Mouse (Mus musculus) intestine, embryonic 15.5 days (tissue): ENCODE measurements around the gene Pitpnm1. TPM values are rescaled to one million over a fixed set of nuclear protein-coding genes. Genes with fewer than 3 reads are reported as not detected.
A peak's percentile ranks its signal among the peaks of the same experiment; 100 is the strongest.

Experiments used
- ATAC-seq: fragments of 200-750 bp; cut with Nextera tagmentation; 2 replicates; pipeline ENCODE4 v1.8.0; 2017; ENCODE audit warnings: moderate TSS enrichment, moderate library complexity
- H3K27ac ChIP-seq: fragments of 300-500 bp; sonication (generic); 2 replicates; pipeline ENCODE4 v1.5.1; 2015; ENCODE audit warnings: mild to moderate bottlenecking, inconsistent platforms
- H3K27me3 ChIP-seq: fragments of 300-500 bp; sonication (generic); replicated peaks from 2 replicates; pipeline ENCODE4 v1.6.1; 2015; ENCODE audit warnings: inconsistent platforms
- H3K36me3 ChIP-seq: fragments of 300-500 bp; sonication (generic); 2 replicates; pipeline ENCODE4 v1.6.1; 2015; ENCODE audit warnings: inconsistent platforms
- H3K4me1 ChIP-seq: fragments of 300-500 bp; sonication (generic); replicated peaks from 2 replicates; pipeline ENCODE4 v1.6.1; 2015; ENCODE audit warnings: inconsistent platforms
- H3K4me2 ChIP-seq: fragments of 300-500 bp; sonication (generic); replicated peaks from 2 replicates; pipeline ENCODE4 v1.6.1; 2015; ENCODE audit warnings: mild to moderate bottlenecking, inconsistent platforms
- H3K4me3 ChIP-seq: fragments of 300-500 bp; sonication (generic); replicated peaks from 2 replicates; pipeline ENCODE4 v1.5.1; 2015; ENCODE audit warnings: inconsistent platforms
- H3K9ac ChIP-seq: fragments of 300-500 bp; sonication (generic); 2 replicates; pipeline ENCODE4 v1.6.1; 2015; ENCODE audit warnings: inconsistent platforms
- H3K9me3 ChIP-seq: fragments of 300-500 bp; sonication (generic); 2 replicates; pipeline ENCODE4 v1.6.1; 2016; ENCODE audit warnings: inconsistent platforms
- WGBS: fragments of 180-500 bp; shearing (Covaris S2); methylation state at CpG from one replicate; pipeline ENCODE4 v1.1.7; 2015; 5-methylcytosine and 5-hydroxymethylcytosine counted together
- polyA plus RNA-seq: library from polyadenylated mRNA; unstranded; fragments of >200 nt; fragmentation: Nextera tagmentation; extraction: Ambion mirVana; gene quantifications from 2 replicates; pipeline ENCODE4 v1.2.1, GENCODE M21; 2015

The Pitpnm1 gene
- polyA plus RNA-seq, 1 experiment from 2014 or later = 13.8 TPM

GRCm38 (mm10) chr19:4139446-4139845 lies 39.6 kb downstream of the Pitpnm1 start, which contains the start of gene Gpr152:
Gene Gpr152 (plus strand): TSS chr19:4139787.
- Histone ChIP-seq H3K36me3 (no peaks in the 10 kb centered on the region), H3K27me3 (no peaks in the 10 kb centered on the region), H3K9ac (no peak within 1 kb of the TSS), H3K27ac (no peak within 1 kb of the TSS), H3K4me3 (no peak within 1 kb of the TSS), H3K9me3 (no peaks in the 10 kb centered on the region), H3K4me1 (no peaks in the 10 kb centered on the region), H3K4me2 (no peak within 1 kb of the TSS)
- 82% methylated on average over 2 of the region's 2 CpGs for WGBS
- ATAC-seq = no peak

DNA sequence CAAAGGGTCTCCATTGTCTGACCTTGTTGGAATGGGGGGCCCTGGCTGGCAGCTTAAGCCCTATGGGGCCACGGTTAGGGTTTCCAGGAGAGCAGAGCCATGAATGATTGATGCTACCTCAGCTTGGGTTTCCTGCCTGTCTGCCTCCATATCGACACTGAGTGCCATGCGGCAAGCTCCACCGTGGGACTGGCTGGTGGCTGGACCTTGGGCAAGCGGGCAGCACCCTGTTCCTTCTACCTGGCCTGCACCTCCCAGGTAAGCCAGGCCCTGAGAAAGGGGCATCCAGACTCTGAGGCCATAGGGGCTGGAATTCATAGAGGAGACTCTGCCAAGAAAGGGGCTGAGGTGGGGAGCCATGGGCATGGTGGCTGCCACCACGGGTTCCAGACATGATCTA lies 40.3 kb downstream of the Pitpnm1 start:
- 81% methylated on average over 6 of the region's 6 CpGs for WGBS
- no peak for ATAC-seq
- H3K4me1 ChIP-seq = no peaks in the 10 kb centered on the region
- H3K4me3 ChIP-seq = no peak overlapping the region
- no peaks in the 10 kb centered on the region for H3K9me3 ChIP-seq
- H3K27me3 ChIP-seq = no peaks in the 10 kb centered on the region
- no peak overlapping the region for H3K27ac ChIP-seq
- H3K9ac ChIP-seq = no peak overlapping the region
- no peaks in the 10 kb centered on the region for H3K36me3 ChIP-seq
- no peak overlapping the region for H3K4me2 ChIP-seq

- ATAC-seq = no peak
- peaks cover 2% of the 10 kb centered on the region; the same call in 1 of the 2 replicates for H3K4me1 ChIP-seq
- no peak overlapping the region for H3K9ac ChIP-seq
- WGBS = 86% methylated on average over 18 of the region's 18 CpGs
- H3K27me3 ChIP-seq = no peaks in the 10 kb centered on the region
- H3K36me3 ChIP-seq = no peaks in the 10 kb centered on the region
- H3K27ac ChIP-seq = no peak overlapping the region
- H3K4me3 ChIP-seq = no peak overlapping the region
- H3K9me3 ChIP-seq = no peaks in the 10 kb centered on the region
- no peak overlapping the region for H3K4me2 ChIP-seq
These were observed 42.8 kb downstream of the Pitpnm1 start for GRCm38 (mm10) chr19:4142416-4143173.

DNA sequence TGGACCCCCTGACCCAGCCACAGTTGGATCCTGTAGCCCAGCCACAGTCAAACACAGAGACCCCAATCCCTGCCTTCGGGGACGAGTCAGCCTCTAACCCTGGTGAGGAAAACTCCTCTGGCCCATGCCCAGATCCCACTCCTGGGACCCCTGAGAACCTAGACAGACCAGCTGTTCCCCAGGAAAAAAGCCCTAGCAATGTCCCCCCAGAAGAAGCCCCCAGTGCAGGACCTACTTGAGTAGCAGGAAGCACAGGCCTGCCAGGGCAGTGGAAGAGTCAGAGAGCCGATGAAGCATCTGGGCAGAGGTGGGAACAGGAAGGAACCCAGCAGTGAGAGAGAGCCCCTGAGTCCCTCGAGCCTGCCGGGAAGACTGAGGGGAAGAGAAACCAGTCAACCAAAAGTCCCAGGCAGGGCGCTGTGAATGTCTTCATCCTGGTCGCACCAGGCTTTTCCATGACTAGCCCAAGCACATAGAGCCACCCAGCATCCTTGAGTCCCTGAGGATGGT lies 44.0 kb downstream of the Pitpnm1 start, which contains the start of gene Cabp4:
Cabp4 (minus strand) TSS at position 275 of the 510 bp plus-strand sequence.
- no peaks in the 10 kb centered on the region for H3K27me3 ChIP-seq
- no peak within 1 kb of the TSS for H3K27ac ChIP-seq
- no peaks in the 10 kb centered on the region for H3K9me3 ChIP-seq
- H3K4me2 ChIP-seq = no peak within 1 kb of the TSS
- H3K4me3 ChIP-seq = no peak within 1 kb of the TSS
- H3K4me1 ChIP-seq = peaks cover 6% of the 10 kb centered on the region
- H3K9ac ChIP-seq = no peak within 1 kb of the TSS
- no peaks in the 10 kb centered on the region for H3K36me3 ChIP-seq
- WGBS = 86% methylated on average over 7 of the region's 7 CpGs
- ATAC-seq = no peak

DNA sequence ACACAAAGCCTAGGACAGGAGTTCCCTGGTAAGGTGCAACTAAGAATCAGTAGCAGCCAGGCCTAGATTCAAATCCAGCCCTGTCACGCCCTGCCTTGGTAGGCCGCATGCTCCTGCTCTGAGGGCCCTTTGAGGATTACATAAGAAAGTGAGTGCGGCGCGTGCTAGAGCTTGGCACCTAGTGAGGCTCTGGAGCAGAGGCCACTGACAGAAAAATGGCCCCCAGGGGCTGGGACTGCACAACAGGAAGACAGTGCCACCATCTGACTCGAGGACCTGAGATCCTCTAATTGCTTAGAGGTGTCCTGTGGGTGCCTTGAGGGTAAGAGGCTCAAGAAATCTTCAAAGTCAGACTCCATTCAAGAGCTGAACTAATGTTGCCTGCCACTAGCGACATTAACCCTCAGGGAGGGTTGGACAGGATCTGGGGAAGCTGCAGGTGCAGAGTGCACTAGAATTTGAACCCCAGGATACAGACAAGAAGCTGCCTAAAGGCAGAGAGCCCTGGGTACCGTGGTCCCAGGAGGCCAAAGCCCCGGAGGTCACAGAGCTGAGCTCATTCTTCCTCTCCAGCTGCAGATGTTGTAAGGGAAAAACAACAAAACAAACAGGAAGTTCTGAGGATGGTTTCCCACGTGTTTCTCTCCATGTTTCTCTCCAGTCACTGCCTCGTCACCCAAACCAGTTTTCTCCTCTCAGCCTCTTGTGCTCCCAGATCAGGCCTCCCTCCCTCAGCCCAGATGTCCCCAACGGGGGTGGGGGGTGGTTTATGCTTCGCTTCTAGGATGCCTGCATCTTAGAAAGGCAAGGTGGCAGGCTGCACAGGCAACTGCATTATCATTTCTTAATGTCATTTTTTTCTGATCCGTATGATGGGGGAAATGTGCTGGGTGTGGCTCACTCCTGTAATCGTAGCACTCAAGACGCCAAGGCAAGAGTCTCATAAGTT lies 45.0 kb downstream of the Pitpnm1 start:
- no peak overlapping the region for H3K27ac ChIP-seq
- no peak for ATAC-seq
- H3K4me1 ChIP-seq = peaks cover 15% of the 10 kb centered on the region

GRCm38 (mm10) chr19:4145936-4146335 lies 46.1 kb downstream of the Pitpnm1 start:
- WGBS = 86% methylated on average over 5 of the region's 5 CpGs
- H3K27ac ChIP-seq = no peak overlapping the region
- no peak overlapping the region for H3K9ac ChIP-seq
- no peaks in the 10 kb centered on the region for H3K27me3 ChIP-seq
- H3K9me3 ChIP-seq = no peaks in the 10 kb centered on the region
- H3K4me1 ChIP-seq = peaks cover 18% of the 10 kb centered on the region
- peaks cover 4% of the 10 kb centered on the region; the same call in 1 of the 2 replicates for H3K36me3 ChIP-seq
- no peak overlapping the region for H3K4me3 ChIP-seq
- H3K4me2 ChIP-seq = no peak overlapping the region
- no peak for ATAC-seq

More for the DNA sequence above, 45.0 kb downstream of the Pitpnm1 start:
- H3K9ac ChIP-seq = no peak overlapping the region
- no peaks in the 10 kb centered on the region for H3K9me3 ChIP-seq
- H3K4me3 ChIP-seq = no peak overlapping the region
- H3K4me2 ChIP-seq = no peak overlapping the region
- H3K27me3 ChIP-seq = no peaks in the 10 kb centered on the region
- WGBS = 76% methylated on average over 16 of the region's 16 CpGs
- H3K36me3 ChIP-seq = no peaks in the 10 kb centered on the region

GRCm38 (mm10) chr19:4146366-4147021 lies 46.7 kb downstream of the Pitpnm1 start:
- Histone ChIP-seq H3K4me2 (no peak overlapping the region), H3K4me3 (no peak overlapping the region), H3K9me3 (no peaks in the 10 kb centered on the region), H3K27me3 (no peaks in the 10 kb centered on the region), H3K4me1 (peaks cover 18% of the 10 kb centered on the region), H3K27ac (no peak overlapping the region), H3K9ac (no peak overlapping the region), H3K36me3 (peaks cover 7% of the 10 kb centered on the region; the same call in 1 of the 2 replicates)
- ATAC-seq = no peak
- WGBS = 65% methylated on average over 12 of the region's 12 CpGs

- no peak overlapping the region for H3K4me2 ChIP-seq
- 63% methylated on average over 3 of the region's 3 CpGs for WGBS
- H3K9me3 ChIP-seq = no peaks in the 10 kb centered on the region
- no peak overlapping the region for H3K4me3 ChIP-seq
- H3K27me3 ChIP-seq = no peaks in the 10 kb centered on the region
- ATAC-seq = no peak
- H3K9ac ChIP-seq = no peak overlapping the region
- H3K4me1 ChIP-seq = peaks cover 18% of the 10 kb centered on the region
- H3K36me3 ChIP-seq = peaks cover 7% of the 10 kb centered on the region; the same call in 1 of the 2 replicates
- H3K27ac ChIP-seq = no peak overlapping the region
These were observed 47.2 kb downstream of the Pitpnm1 start for GRCm38 (mm10) chr19:4147022-4147405.

DNA sequence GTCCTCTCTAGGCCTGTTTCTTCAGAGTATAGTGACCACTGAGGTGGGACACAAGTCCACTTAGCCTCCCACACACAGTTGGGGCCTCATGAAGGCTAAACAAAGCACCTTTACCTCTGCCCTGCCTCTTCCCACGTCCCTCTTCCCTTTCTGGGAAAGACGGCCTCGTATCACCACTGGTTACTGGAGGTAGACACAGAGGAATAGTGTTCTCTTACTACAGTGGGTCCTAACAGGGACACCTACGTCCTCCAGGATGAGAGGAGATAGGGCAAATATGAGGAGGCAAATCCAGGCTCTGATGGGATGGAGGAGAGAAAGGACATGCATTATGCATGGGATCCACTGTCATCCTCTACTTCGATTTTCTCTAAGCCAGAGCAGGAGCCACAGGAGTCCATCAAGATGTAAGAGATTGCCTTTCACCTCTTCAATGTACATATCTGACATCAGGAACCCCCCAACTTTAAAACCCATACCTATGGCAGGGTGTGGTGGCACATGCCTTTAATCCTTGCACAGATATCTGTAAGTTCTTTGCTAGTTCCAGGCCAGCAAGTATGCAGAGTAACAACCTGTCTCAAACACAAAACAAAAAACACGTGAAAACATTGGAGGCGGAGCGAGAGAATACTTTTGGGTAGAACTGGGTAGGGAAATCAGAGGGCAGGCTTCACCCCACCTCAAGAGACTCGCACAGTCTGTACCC lies 48.1 kb downstream of the Pitpnm1 start:
- Histone ChIP-seq H3K9ac (peak overlapping the region; percentile 91), H3K27ac (no peak overlapping the region), H3K4me1 (peaks cover 18% of the 10 kb centered on the region), H3K4me2 (peak overlapping the region; percentile 82), H3K27me3 (no peaks in the 10 kb centered on the region), H3K4me3 (peak overlapping the region; percentile 91), H3K36me3 (peaks cover 9% of the 10 kb centered on the region; the same call in 1 of the 2 replicates), H3K9me3 (no peaks in the 10 kb centered on the region)
- peak; percentile 44; the same call in 1 of the 2 replicates for ATAC-seq
- 41% methylated on average over 9 of the region's 9 CpGs for whole genome bisulfite sequencing

- H3K27ac ChIP-seq = peak within 1 kb of the TSS; percentile 72
These were observed 48.7 kb downstream of the Pitpnm1 start, which contains the start of gene Coro1b for GRCm38 (mm10) chr19:4148491-4148806. Gene Coro1b (plus strand): TSS chr19:4148619.

GRCm38 (mm10) chr19:4148819-4149218 lies 49.0 kb downstream of the Pitpnm1 start:
- Histone ChIP-seq H3K4me1 (peaks cover 18% of the 10 kb centered on the region), H3K27me3 (no peaks in the 10 kb centered on the region), H3K27ac (peak overlapping the region; percentile 72), H3K9ac (peak overlapping the region; percentile 91), H3K4me2 (peak overlapping the region; percentile 82), H3K9me3 (no peaks in the 10 kb centered on the region), H3K36me3 (peaks cover 9% of the 10 kb centered on the region), H3K4me3 (peak overlapping the region; percentile 91)
- under 1% methylated on average over 7 of the region's 8 CpGs for WGBS
- peak; percentile 55; the same call in 1 of the 2 replicates for ATAC-seq

More at GRCm38 (mm10) chr19:4148491-4148806, 48.7 kb downstream of the Pitpnm1 start, which contains the start of gene Coro1b:
- Histone ChIP-seq H3K9me3 (no peaks in the 10 kb centered on the region), H3K4me2 (peak within 1 kb of the TSS; percentile 82), H3K4me1 (peaks cover 18% of the 10 kb centered on the region), H3K4me3 (peak within 1 kb of the TSS; percentile 91), H3K36me3 (peaks cover 9% of the 10 kb centered on the region), H3K27me3 (no peaks in the 10 kb centered on the region), H3K9ac (peak within 1 kb of the TSS; percentile 91)
- under 1% methylated on average over 31 of the region's 33 CpGs for whole genome bisulfite sequencing
- peak; percentile 96 for ATAC-seq
